Mouse (Mus musculus): ENCODE results near the gene Rad1.
"Not testable (repeated sequence)": the region's sequence is repeated elsewhere in the genome, so short reads cannot be mapped to it uniquely, and the experiment has no call there.

Rad1 gene

GRCm38 (mm10) chr15:10485484-10486364, at the start of gene Rad1, which contains the start of gene Brix1:
Rad1 (plus strand) TSS chr15:10486018.
Brix1 (minus strand) TSS chr15:10485947.
- peak; percentile 90 for DNase-seq (ENCODE audit: low spot score)

GRCm38 (mm10) chr15:10436893-10437292, 48.9 kb upstream of the Rad1 start:
- DNase-seq (ENCODE audit: low spot score), result no peak

DNA sequence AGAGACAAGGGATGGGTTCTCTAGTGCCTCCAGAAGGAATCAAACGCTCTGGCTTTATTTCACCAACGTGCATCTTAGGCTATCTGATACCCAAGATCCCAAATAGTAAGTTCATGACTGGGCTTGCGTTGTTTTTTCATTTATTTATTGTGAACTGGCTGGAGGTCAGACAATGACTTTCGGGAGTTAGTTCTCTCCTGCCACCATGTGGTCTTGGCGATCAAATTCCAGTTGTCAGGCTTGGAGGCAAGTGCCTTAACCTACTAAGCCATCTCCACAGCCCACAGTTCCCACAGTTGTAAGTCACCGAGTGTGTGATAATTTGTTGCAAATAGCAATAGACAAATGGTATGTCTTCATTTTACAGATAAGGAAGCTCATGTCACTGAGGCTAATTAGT, 45.9 kb upstream of the Rad1 start:
- DNase-seq (ENCODE audit: low spot score), result peak; percentile 8

DNA sequence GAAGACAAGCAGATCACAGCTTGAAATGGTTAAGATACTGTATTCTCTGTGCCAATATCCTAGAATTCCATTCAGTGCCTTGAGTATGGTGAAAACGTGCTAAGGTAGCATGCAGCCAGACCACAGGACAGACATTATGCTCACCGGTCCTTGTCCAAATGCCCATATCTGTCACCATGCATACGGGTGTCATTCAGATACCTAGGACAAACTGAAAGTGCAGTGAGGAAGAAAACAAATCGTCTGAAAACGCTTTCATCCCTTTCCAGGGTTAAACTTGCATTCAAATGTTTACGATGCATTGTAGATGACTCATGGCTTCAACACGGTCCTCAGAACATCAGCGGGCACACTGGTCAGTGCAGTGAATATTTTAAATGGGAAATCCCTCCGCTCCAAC, 44.3 kb upstream of the Rad1 start:
- DNase-seq (ENCODE audit: low spot score), result no peak

GRCm38 (mm10) chr15:10442275-10442674, 43.5 kb upstream of the Rad1 start:
- no peak for DNase-seq (ENCODE audit: low spot score)

DNA sequence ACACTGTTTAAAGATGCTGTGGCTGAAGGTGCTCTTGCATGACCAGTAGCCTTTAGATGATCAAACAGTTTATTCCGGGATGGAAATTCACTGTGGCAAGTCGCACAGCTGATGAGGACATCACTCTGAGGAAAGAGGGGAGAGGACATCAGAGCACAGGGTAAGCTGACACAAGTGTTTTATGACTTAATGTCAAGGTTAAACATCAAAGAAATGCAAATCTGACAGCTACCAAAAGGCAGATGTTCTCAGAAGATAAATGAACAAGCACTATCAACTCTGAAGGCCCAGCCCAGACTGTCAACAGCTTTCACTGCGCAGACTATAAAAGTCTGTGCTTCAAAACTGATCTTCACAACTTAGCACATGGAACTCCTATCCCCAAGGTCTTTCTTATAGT, 38.7 kb upstream of the Rad1 start:
- no peak for DNase-seq (ENCODE audit: low spot score)

DNA sequence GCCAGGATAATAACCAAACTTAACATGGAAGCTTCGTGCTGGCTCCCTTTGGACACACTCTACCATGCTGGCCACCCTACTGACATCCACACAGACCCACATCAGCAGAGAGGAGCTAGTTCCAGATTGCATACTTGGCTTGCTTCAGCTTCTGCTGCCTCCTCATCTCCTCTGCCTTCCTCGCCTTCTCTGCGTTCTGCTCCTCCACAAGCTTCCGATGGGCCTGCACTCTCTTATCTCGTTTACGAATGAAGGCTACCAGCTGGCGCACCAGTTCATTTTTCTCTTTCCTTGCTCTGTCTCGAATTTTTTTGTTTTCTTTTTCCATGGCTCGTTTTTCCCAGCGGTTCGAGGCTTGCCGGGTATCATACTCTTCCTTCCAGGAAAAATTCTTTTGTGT, 24.8 kb upstream of the Rad1 start:
- DNase-seq (ENCODE audit: low spot score), result no peak

- DNase-seq (ENCODE audit: low spot score), result no peak
These were observed 22.3 kb upstream of the Rad1 start for GRCm38 (mm10) chr15:10463555-10463954.

DNA sequence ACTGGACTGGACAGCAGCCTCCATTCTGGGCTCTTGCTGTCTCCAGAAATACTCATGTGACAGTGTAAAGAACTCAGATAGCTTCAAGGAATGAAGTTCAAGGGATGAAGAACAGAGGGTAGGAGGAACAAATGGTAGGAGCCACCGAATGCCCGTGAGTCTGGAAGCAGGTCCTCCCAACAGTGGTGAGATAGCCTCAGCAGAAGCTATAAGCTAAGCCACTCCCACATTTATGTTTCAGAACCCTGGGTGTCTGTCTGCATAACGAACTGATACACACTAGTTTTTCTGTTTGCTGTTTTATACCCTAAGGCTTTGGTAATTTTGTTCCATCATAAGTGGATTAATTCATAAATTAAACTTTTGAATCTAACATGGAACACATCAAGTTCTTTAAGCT, 21.1 kb upstream of the Rad1 start:
- no peak for DNase-seq (ENCODE audit: low spot score)

DNA sequence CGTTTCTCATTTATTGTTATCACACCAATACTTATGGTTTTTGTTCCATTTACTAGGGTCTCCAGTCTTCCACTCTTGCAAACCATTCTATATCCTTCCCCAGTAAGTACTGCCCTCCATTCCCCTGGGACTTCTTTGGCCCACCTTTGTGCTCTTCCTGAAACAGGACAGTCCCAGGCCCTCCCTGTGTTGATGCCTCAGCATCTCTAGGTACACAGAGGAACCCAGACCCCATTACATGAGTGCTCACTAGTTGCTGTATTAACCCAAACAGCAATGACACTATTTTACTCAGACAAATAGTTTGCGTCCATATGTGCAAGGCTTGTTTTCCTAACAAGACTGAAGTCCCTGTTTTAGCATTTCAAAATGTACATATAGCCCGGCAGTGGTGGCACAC, 17.1 kb upstream of the Rad1 start:
- no peak for DNase-seq (ENCODE audit: low spot score)

- DNase-seq (ENCODE audit: low spot score), result no peak
These were observed 16.1 kb upstream of the Rad1 start for GRCm38 (mm10) chr15:10469641-10470150.

GRCm38 (mm10) chr15:10470151-10470831, 15.5 kb upstream of the Rad1 start, which contains the start of gene Dnajc21:
Dnajc21 (minus strand) TSS chr15:10470516.
- DNase-seq (ENCODE audit: low spot score), result peak; percentile 85

GRCm38 (mm10) chr15:10470941-10471340, 14.9 kb upstream of the Rad1 start:
- DNase-seq (ENCODE audit: low spot score), result no peak

GRCm38 (mm10) chr15:10486365-10486839, 584 bp downstream of the Rad1 start:
- no peak for DNase-seq (ENCODE audit: low spot score)

- no peak for DNase-seq (ENCODE audit: low spot score)
These were observed 1.4 kb downstream of the Rad1 start for GRCm38 (mm10) chr15:10487246-10487645.

GRCm38 (mm10) chr15:10490101-10490500, 4.3 kb downstream of the Rad1 start:
- DNase-seq (ENCODE audit: low spot score), result no peak

GRCm38 (mm10) chr15:10495944-10496343, 10.1 kb downstream of the Rad1 start:
- DNase-seq (ENCODE audit: low spot score), result no peak

GRCm38 (mm10) chr15:10496696-10497095, 10.9 kb downstream of the Rad1 start:
- not testable (repeated sequence) for DNase-seq (ENCODE audit: low spot score)

- DNase-seq (ENCODE audit: low spot score), result no peak
These were observed 13.8 kb downstream of the Rad1 start for GRCm38 (mm10) chr15:10499593-10499992.

DNA sequence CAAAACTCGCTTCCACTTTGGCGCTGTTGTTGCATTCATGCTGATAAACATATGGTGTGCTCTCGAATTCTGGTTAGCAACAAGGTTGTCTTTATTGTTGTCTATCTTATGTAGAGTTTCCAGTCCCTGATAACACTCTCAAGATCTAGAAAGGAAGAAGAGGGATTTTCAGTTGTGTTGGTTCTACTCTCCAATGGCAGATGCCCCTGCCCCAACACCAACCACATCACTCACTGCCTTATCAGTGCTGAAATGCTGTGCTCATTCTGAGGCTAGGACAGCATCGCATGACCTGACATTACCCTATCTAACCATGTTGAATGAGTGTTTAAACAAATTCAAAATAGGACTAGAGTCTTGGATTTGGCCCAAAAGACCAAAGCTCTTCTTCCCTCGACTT, 14.2 kb downstream of the Rad1 start:
- no peak for DNase-seq (ENCODE audit: low spot score)

- peak; percentile 48 for DNase-seq (ENCODE audit: low spot score)
These were observed 15.3 kb downstream of the Rad1 start for GRCm38 (mm10) chr15:10500838-10501719.

- peak; percentile 35 for DNase-seq (ENCODE audit: low spot score)
These were observed 20.3 kb downstream of the Rad1 start for GRCm38 (mm10) chr15:10506099-10506498.

All from ovary, postnatal 36 days (tissue).